ENCODE assay signal across 8 mouse cellular contexts in the genomic region with DNA sequence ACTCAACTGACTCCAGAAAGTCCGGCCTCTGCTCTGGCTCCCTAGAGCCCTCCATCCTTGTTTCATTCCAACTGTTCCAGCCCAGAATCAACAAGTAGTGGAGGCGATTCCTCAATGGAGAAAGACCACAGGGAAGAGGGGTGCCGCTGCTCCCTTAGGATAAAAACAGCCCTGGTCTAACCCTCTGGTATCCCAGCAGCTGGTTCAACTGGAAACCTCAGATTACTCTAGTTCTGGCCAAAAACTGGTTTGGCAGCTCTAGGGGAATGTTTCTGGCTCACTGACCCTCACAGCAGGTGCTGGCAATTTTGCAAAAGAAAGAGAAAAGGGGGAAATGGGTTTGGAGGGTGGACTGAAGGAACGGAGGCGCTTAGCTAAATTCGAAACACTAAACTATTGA. TPM values are rescaled to one million over a fixed set of nuclear protein-coding genes. Genes with fewer than 3 reads are reported as not detected.
A peak's percentile ranks its signal among the peaks of the same experiment; 100 is the strongest.
DNase-seq lines count a peak whose midpoint lies in the region; ATAC-seq and TF ChIP-seq lines count a peak whose summit lies in the region.
"Had no signal": no experiment of that assay in that cellular context is flagged by ENCODE, and none has a peak within 500 bp of the region (broad histone marks: within the 10 kb centered on the region; RNA-seq: fewer than 3 reads in every experiment).

No protein-coding gene starts in this region.

- no peak for TF ChIP-seq POLR2A in small intestine, adult 2 months (IDR thresholded peaks at IDR 0.05; ENCODE audit: low read depth, low read length)

- H3K9ac ChIP-seq in neural tube, embryonic 11.5 days (ENCODE audit: low read length) = peak overlapping the region; percentile 97
- peak overlapping the region; percentile 92 for H3K9ac ChIP-seq in embryonic facial prominence, embryonic 12.5 days
- peak overlapping the region; percentile 93 for H3K9ac ChIP-seq in heart, embryonic 14.5 days (ENCODE audit: low read length)
- peak overlapping the region; percentile 94 for H3K9ac ChIP-seq in limb, embryonic 12.5 days (replicated peaks)

- H3K27ac ChIP-seq in neural tube, embryonic 11.5 days (ENCODE audit: low read depth, low read length) = no peak overlapping the region; the same call in 1 of the 2 replicates
- H3K27ac ChIP-seq in embryonic facial prominence, embryonic 12.5 days = peak overlapping the region; percentile 91
- H3K27ac ChIP-seq in heart, embryonic 14.5 days (replicated peaks in 1 of 2; ENCODE audit: control insufficient read depth in 1 of 2, insufficient read depth in 1 of 2, low read depth in 2 of 2, low read length in 2 of 2) = peak overlapping the region; percentile 24 to 78; a peak in 2 of 4 replicates
- H3K27ac ChIP-seq in limb, embryonic 12.5 days = peak overlapping the region; percentile 89
- H3K27ac ChIP-seq in small intestine, adult 2 months (ENCODE audit: insufficient read depth, low read depth, low read length) = no peak overlapping the region
- H3K27ac ChIP-seq: macrophage had no signal

- peak; percentile 4 for ATAC-seq in neural tube, embryonic 11.5 days (ENCODE audit: insufficient read depth, low FRiP score, low TSS enrichment)
- no peak for ATAC-seq in embryonic facial prominence, embryonic 12.5 days (ENCODE audit: insufficient number of reproducible peaks, insufficient read depth, low FRiP score, low TSS enrichment)
- ATAC-seq in heart, embryonic 14.5 days (ENCODE audit: insufficient number of reproducible peaks, insufficient read depth, low FRiP score, low read depth) = no peak
- 0 out of 2 replicates have a peak, but pooled peaks have one; percentile 10 for ATAC-seq in limb, embryonic 12.5 days (ENCODE audit: insufficient number of reproducible peaks, insufficient read depth, low FRiP score, low TSS enrichment, low read depth)

- H3K4me3 ChIP-seq in neural tube, embryonic 11.5 days (ENCODE audit: low read depth, low read length) = peak overlapping the region; percentile 91
- H3K4me3 ChIP-seq in embryonic facial prominence, embryonic 12.5 days = peak overlapping the region; percentile 91
- peak overlapping the region; percentile 75 to 96 for H3K4me3 ChIP-seq in heart, embryonic 14.5 days (ENCODE audit: control insufficient read depth in 1 of 2, insufficient read depth in 1 of 2, low read depth in 1 of 2, low read length in 2 of 2)
- peak overlapping the region; percentile 86 for H3K4me3 ChIP-seq in limb, embryonic 12.5 days (replicated peaks)
- peak overlapping the region; percentile 81 for H3K4me3 ChIP-seq in small intestine, adult 2 months (ENCODE audit: low read depth, low read length)

- no peaks in the 10 kb centered on the region for H3K27me3 ChIP-seq in neural tube, embryonic 11.5 days (ENCODE audit: control insufficient read depth, insufficient read depth, low read length)
- no peaks in the 10 kb centered on the region for H3K27me3 ChIP-seq in embryonic facial prominence, embryonic 12.5 days
- H3K27me3 ChIP-seq in heart, embryonic 14.5 days (ENCODE audit: control insufficient read depth, insufficient read depth, low read length) = no peaks in the 10 kb centered on the region
- H3K27me3 ChIP-seq in limb, embryonic 12.5 days = no peaks in the 10 kb centered on the region
- peaks cover 11% of the 10 kb centered on the region; the same call in 1 of the 2 replicates for H3K27me3 ChIP-seq in small intestine, adult 2 months (ENCODE audit: control insufficient read depth, insufficient read depth, low read length)

- peak overlapping the region; percentile 75 for H3K4me2 ChIP-seq in neural tube, embryonic 11.5 days (ENCODE audit: low read depth)
- peak overlapping the region; percentile 87 for H3K4me2 ChIP-seq in embryonic facial prominence, embryonic 12.5 days (replicated peaks)
- peak overlapping the region; percentile 89 for H3K4me2 ChIP-seq in heart, embryonic 14.5 days (ENCODE audit: low read length)
- peak overlapping the region; percentile 76 for H3K4me2 ChIP-seq in limb, embryonic 12.5 days

- H3K9me3 ChIP-seq in neural tube, embryonic 11.5 days (ENCODE audit: control insufficient read depth, low read length) = no peaks in the 10 kb centered on the region
- H3K9me3 ChIP-seq in embryonic facial prominence, embryonic 12.5 days = no peaks in the 10 kb centered on the region
- H3K9me3 ChIP-seq in heart, embryonic 14.5 days (ENCODE audit: control insufficient read depth, low read length) = no peaks in the 10 kb centered on the region
- no peaks in the 10 kb centered on the region for H3K9me3 ChIP-seq in limb, embryonic 12.5 days

- no peak for DNase-seq in neural tube, embryonic 11.5 days (ENCODE audit: low spot score)
- no peak for DNase-seq in neural tube, embryonic 10.5 days (ENCODE audit: extremely low spot score, low spot score)
- DNase-seq in left cerebral cortex, adult 11 months (ENCODE audit: low spot score) = no peak

- TF ChIP-seq CTCF in small intestine, adult 2 months (IDR thresholded peaks at IDR 0.05; ENCODE audit: extremely low read depth, insufficient read length, insufficient replicate concordance, low read depth, low read length) = no peak

- H3K4me1 ChIP-seq in neural tube, embryonic 11.5 days (ENCODE audit: control insufficient read depth, insufficient read depth, low read length) = peaks cover 13% of the 10 kb centered on the region
- H3K4me1 ChIP-seq in embryonic facial prominence, embryonic 12.5 days = peaks cover 18% of the 10 kb centered on the region
- peaks cover 5 to 13% of the 10 kb centered on the region in 2 experiments; a peak in 3 of 4 replicates for H3K4me1 ChIP-seq in heart, embryonic 14.5 days (ENCODE audit: control insufficient read depth in 2 of 2, insufficient read depth in 2 of 2, low read length in 2 of 2)
- peaks cover 20% of the 10 kb centered on the region for H3K4me1 ChIP-seq in limb, embryonic 12.5 days (replicated peaks)
- H3K4me1 ChIP-seq in small intestine, adult 2 months (ENCODE audit: control insufficient read depth, insufficient read depth, insufficient read length, low read length) = peaks cover 3% of the 10 kb centered on the region; the same call in 1 of the 2 replicates

- WGBS in neural tube, embryonic 11.5 days = 2% methylated on average over 6 of the region's 6 CpGs
- WGBS in embryonic facial prominence, embryonic 12.5 days = under 1% methylated on average over 6 of the region's 6 CpGs
- under 1% methylated on average over 6 of the region's 6 CpGs for WGBS in heart, embryonic 14.5 days
- 2% methylated on average over 6 of the region's 6 CpGs for WGBS in limb, embryonic 12.5 days
- WGBS in small intestine, adult 2 months = 4% methylated on average over 6 of the region's 6 CpGs

- no peaks in the 10 kb centered on the region for H3K36me3 ChIP-seq in neural tube, embryonic 11.5 days (ENCODE audit: control insufficient read depth, insufficient read depth, low read length)
- peaks cover 14% of the 10 kb centered on the region for H3K36me3 ChIP-seq in embryonic facial prominence, embryonic 12.5 days
- peaks cover 12% of the 10 kb centered on the region for H3K36me3 ChIP-seq in heart, embryonic 14.5 days (ENCODE audit: control insufficient read depth, insufficient read depth, low read length)
- H3K36me3 ChIP-seq in limb, embryonic 12.5 days = peaks cover 13% of the 10 kb centered on the region
- no peaks in the 10 kb centered on the region for H3K36me3 ChIP-seq in small intestine, adult 2 months (ENCODE audit: control insufficient read depth, insufficient read depth, low read length)

RNA-seq across cellular contexts. Expression of gene Bend5, which starts 0.4 kb away (rescaled TPM):
- 42.4 and 43.2 TPM in 2 replicates for polyA plus RNA-seq in neural tube, embryonic 11.5 days (2014; fragmentation: Nextera tagmentation; extraction: Ambion mirVana)
- polyA plus RNA-seq in embryonic facial prominence, embryonic 12.5 days (2016; fragmentation: Nextera tagmentation; extraction: Ambion mirVana) = 60.8 and 62.9 TPM in 2 replicates
- polyA plus RNA-seq in heart, embryonic 14.5 days (2014; fragmentation: Nextera tagmentation; extraction: Ambion mirVana) = 19.9 and 20.3 TPM in 2 replicates
- polyA plus RNA-seq in limb, embryonic 12.5 days (2016; fragmentation: Nextera tagmentation; extraction: Ambion mirVana) = 46.0 and 47.6 TPM in 2 replicates
- polyA plus RNA-seq in small intestine, adult 2 months (2012; rRNA removed) = 3.4 and 6.8 TPM in 2 replicates
- polyA plus RNA-seq: macrophage had no signal

Comparison
In these comparisons a context has a peak if more than half of its experiments do, and no peak if none do; other contexts are left out.
1. ATAC-seq: peak in neural tube, embryonic 11.5 days (single experiment) and limb, embryonic 12.5 days (single experiment); none in embryonic facial prominence, embryonic 12.5 days (single experiment) and heart, embryonic 14.5 days (single experiment).
2. H3K27ac ChIP-seq: peak in embryonic facial prominence, embryonic 12.5 days (single experiment), heart, embryonic 14.5 days (2 of 2) and limb, embryonic 12.5 days (single experiment); none in neural tube, embryonic 11.5 days (single experiment) and small intestine, adult 2 months (single experiment).
3. Peak in every context shown above with its lines, with median percentiles within 50 percentile points of each other: H3K4me2 ChIP-seq, H3K4me3 ChIP-seq and H3K9ac ChIP-seq.